Mouse (Mus musculus): Measurements from ENCODE around the gene Il21r. TPM values are rescaled to one million over a fixed set of nuclear protein-coding genes. Genes with fewer than 3 reads are reported as not detected.

Il21r gene
- polyA plus RNA-seq, 1 experiment from 2014 or later: 0.17 TPM

- Histone ChIP-seq H3K9me3 (replicated peaks; ENCODE audit: control insufficient read depth, low read length) (no peaks in the 10 kb centered on the region), H3K4me1 (ENCODE audit: control insufficient read depth, insufficient read depth, low read length) (no peaks in the 10 kb centered on the region), H3K4me3 (ENCODE audit: low read depth, low read length) (no peak overlapping the region), H3K4me2 (ENCODE audit: low read length) (no peak overlapping the region), H3K27me3 (replicated peaks; ENCODE audit: control insufficient read depth, insufficient read depth, low read length) (no peaks in the 10 kb centered on the region), H3K27ac (ENCODE audit: low read depth, low read length) (no peak overlapping the region), H3K36me3 (ENCODE audit: control insufficient read depth, insufficient read depth, low read length) (no peaks in the 10 kb centered on the region), H3K9ac (ENCODE audit: low read length) (no peak overlapping the region)
- WGBS: 81% methylated on average over 8 of the region's 8 CpGs
- DNase-seq (ENCODE audit: low spot score) (peak; percentile 14), ATAC-seq (no peak)
Measured at GRCm38 (mm10) chr7:125568888-125569287, 34.3 kb upstream of the Il21r start.

GRCm38 (mm10) chr7:125571891-125572290, 31.3 kb upstream of the Il21r start:
- H3K4me3 ChIP-seq (ENCODE audit: low read depth, low read length): no peak overlapping the region
- H3K27me3 ChIP-seq (replicated peaks; ENCODE audit: control insufficient read depth, insufficient read depth, low read length): no peaks in the 10 kb centered on the region
- no peaks in the 10 kb centered on the region for H3K9me3 ChIP-seq (replicated peaks; ENCODE audit: control insufficient read depth, low read length)
- H3K36me3 ChIP-seq (ENCODE audit: control insufficient read depth, insufficient read depth, low read length): no peaks in the 10 kb centered on the region
- H3K27ac ChIP-seq (ENCODE audit: low read depth, low read length): no peak overlapping the region
- H3K4me1 ChIP-seq (ENCODE audit: control insufficient read depth, insufficient read depth, low read length): no peaks in the 10 kb centered on the region
- ATAC-seq (no peak), DNase-seq (ENCODE audit: low spot score) (no peak)
- WGBS: 78% methylated on average over 19 of the region's 19 CpGs
- no peak overlapping the region for H3K4me2 ChIP-seq (ENCODE audit: low read length)
- H3K9ac ChIP-seq (ENCODE audit: low read length): no peak overlapping the region

DNA sequence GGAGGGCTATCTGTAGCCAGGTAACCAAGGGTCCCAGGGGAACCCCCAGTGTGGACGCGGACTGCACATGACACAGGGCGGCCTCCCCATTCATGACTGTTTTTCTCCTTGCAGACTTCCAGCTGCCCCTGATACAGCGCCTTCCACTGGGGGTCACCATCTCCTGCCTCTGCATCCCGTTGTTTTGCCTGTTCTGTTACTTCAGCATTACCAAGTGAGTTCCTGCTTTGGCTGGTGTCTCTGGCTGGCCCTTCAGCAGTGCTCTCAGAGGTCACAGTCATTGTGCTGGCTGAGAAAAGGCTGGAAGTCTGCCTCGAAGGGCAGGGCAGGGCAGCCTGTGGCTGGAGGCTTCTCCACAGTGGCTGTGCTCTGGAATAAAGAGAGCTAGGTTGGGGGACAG, 30.5 kb upstream of the Il21r start:
- DNase-seq (ENCODE audit: low spot score) (no peak), ATAC-seq (no peak)
- Histone ChIP-seq H3K4me1 (ENCODE audit: control insufficient read depth, insufficient read depth, low read length) (no peaks in the 10 kb centered on the region), H3K27me3 (replicated peaks; ENCODE audit: control insufficient read depth, insufficient read depth, low read length) (no peaks in the 10 kb centered on the region), H3K4me2 (ENCODE audit: low read length) (no peak overlapping the region), H3K36me3 (ENCODE audit: control insufficient read depth, insufficient read depth, low read length) (no peaks in the 10 kb centered on the region), H3K27ac (ENCODE audit: low read depth, low read length) (no peak overlapping the region), H3K9me3 (replicated peaks; ENCODE audit: control insufficient read depth, low read length) (no peaks in the 10 kb centered on the region), H3K4me3 (ENCODE audit: low read depth, low read length) (no peak overlapping the region), H3K9ac (ENCODE audit: low read length) (no peak overlapping the region)
- 78% methylated on average over 6 of the region's 6 CpGs for WGBS

GRCm38 (mm10) chr7:125573849-125574248, 29.4 kb upstream of the Il21r start:
- no peaks in the 10 kb centered on the region for H3K9me3 ChIP-seq (replicated peaks; ENCODE audit: control insufficient read depth, low read length)
- no peak overlapping the region for H3K27ac ChIP-seq (ENCODE audit: low read depth, low read length)
- DNase-seq (ENCODE audit: low spot score): no peak
- no peaks in the 10 kb centered on the region for H3K36me3 ChIP-seq (ENCODE audit: control insufficient read depth, insufficient read depth, low read length)
- no peaks in the 10 kb centered on the region for H3K27me3 ChIP-seq (replicated peaks; ENCODE audit: control insufficient read depth, insufficient read depth, low read length)
- no peak overlapping the region for H3K4me3 ChIP-seq (ENCODE audit: low read depth, low read length)
- ATAC-seq: no peak
- H3K4me2 ChIP-seq (ENCODE audit: low read length): no peak overlapping the region
- WGBS: 82% methylated on average over 2 of the region's 2 CpGs
- H3K4me1 ChIP-seq (ENCODE audit: control insufficient read depth, insufficient read depth, low read length): no peaks in the 10 kb centered on the region
- no peak overlapping the region for H3K9ac ChIP-seq (ENCODE audit: low read length)

GRCm38 (mm10) chr7:125574832-125575231, 28.4 kb upstream of the Il21r start:
- no peaks in the 10 kb centered on the region for H3K9me3 ChIP-seq (replicated peaks; ENCODE audit: control insufficient read depth, low read length)
- H3K4me3 ChIP-seq (ENCODE audit: low read depth, low read length): no peak overlapping the region
- no peak overlapping the region for H3K4me2 ChIP-seq (ENCODE audit: low read length)
- DNase-seq (ENCODE audit: low spot score): no peak
- no peak overlapping the region for H3K27ac ChIP-seq (ENCODE audit: low read depth, low read length)
- no peak overlapping the region for H3K9ac ChIP-seq (ENCODE audit: low read length)
- ATAC-seq: no peak
- H3K36me3 ChIP-seq (ENCODE audit: control insufficient read depth, insufficient read depth, low read length): no peaks in the 10 kb centered on the region
- no peaks in the 10 kb centered on the region for H3K27me3 ChIP-seq (replicated peaks; ENCODE audit: control insufficient read depth, insufficient read depth, low read length)
- no peaks in the 10 kb centered on the region for H3K4me1 ChIP-seq (ENCODE audit: control insufficient read depth, insufficient read depth, low read length)
- 92% methylated on average over 3 of the region's 3 CpGs for WGBS

- no peaks in the 10 kb centered on the region for H3K27me3 ChIP-seq (replicated peaks; ENCODE audit: control insufficient read depth, insufficient read depth, low read length)
- no peaks in the 10 kb centered on the region for H3K9me3 ChIP-seq (replicated peaks; ENCODE audit: control insufficient read depth, low read length)
- no peak overlapping the region for H3K9ac ChIP-seq (ENCODE audit: low read length)
- no peak overlapping the region for H3K4me3 ChIP-seq (ENCODE audit: low read depth, low read length)
- H3K36me3 ChIP-seq (ENCODE audit: control insufficient read depth, insufficient read depth, low read length): no peaks in the 10 kb centered on the region
- 89% methylated on average over 16 of the region's 16 CpGs for WGBS
- ATAC-seq (no peak), DNase-seq (ENCODE audit: low spot score) (no peak)
- H3K27ac ChIP-seq (ENCODE audit: low read depth, low read length): no peak overlapping the region
- H3K4me1 ChIP-seq (ENCODE audit: control insufficient read depth, insufficient read depth, low read length): no peaks in the 10 kb centered on the region
- no peak overlapping the region for H3K4me2 ChIP-seq (ENCODE audit: low read length)
Measured at GRCm38 (mm10) chr7:125575738-125576540, 27.3 kb upstream of the Il21r start.

DNA sequence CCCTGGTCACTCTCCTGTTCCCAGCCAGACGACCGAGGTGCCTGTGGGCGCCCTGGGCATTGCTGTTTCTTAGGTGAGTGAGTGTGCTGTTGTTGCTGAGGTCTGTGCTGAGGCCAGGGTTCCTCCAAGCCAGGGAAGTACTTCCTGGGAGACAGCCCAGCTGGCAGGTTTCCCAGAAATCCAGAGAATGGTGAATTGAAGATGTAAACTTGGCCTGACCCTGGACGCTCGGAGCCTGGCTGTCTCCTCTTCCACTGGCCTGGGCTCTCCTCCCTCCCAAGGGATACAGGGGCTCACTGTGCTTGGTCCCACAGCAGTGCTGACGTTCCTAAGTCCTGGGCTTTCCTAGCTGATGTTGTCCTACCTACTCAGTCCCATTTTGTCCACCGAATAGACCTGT, 26.2 kb upstream of the Il21r start:
- H3K9me3 ChIP-seq (replicated peaks; ENCODE audit: control insufficient read depth, low read length): no peaks in the 10 kb centered on the region
- DNase-seq (ENCODE audit: low spot score) (peak; percentile 51), ATAC-seq (0 out of 2 replicates have a peak, but pooled peaks have one; percentile 3)
- H3K27ac ChIP-seq (ENCODE audit: low read depth, low read length): no peak overlapping the region
- H3K4me2 ChIP-seq (ENCODE audit: low read length): no peak overlapping the region
- H3K9ac ChIP-seq (ENCODE audit: low read length): no peak overlapping the region
- H3K4me1 ChIP-seq (ENCODE audit: control insufficient read depth, insufficient read depth, low read length): no peaks in the 10 kb centered on the region
- no peaks in the 10 kb centered on the region for H3K27me3 ChIP-seq (replicated peaks; ENCODE audit: control insufficient read depth, insufficient read depth, low read length)
- H3K4me3 ChIP-seq (ENCODE audit: low read depth, low read length): no peak overlapping the region
- H3K36me3 ChIP-seq (ENCODE audit: control insufficient read depth, insufficient read depth, low read length): no peaks in the 10 kb centered on the region
- 51% methylated on average over 7 of the region's 7 CpGs for WGBS

- H3K4me2 ChIP-seq (ENCODE audit: low read length): no peak overlapping the region
- no peaks in the 10 kb centered on the region for H3K27me3 ChIP-seq (replicated peaks; ENCODE audit: control insufficient read depth, insufficient read depth, low read length)
- H3K9me3 ChIP-seq (replicated peaks; ENCODE audit: control insufficient read depth, low read length): no peaks in the 10 kb centered on the region
- no peaks in the 10 kb centered on the region for H3K36me3 ChIP-seq (ENCODE audit: control insufficient read depth, insufficient read depth, low read length)
- H3K27ac ChIP-seq (ENCODE audit: low read depth, low read length): no peak overlapping the region
- no peak overlapping the region for H3K9ac ChIP-seq (ENCODE audit: low read length)
- no peaks in the 10 kb centered on the region for H3K4me1 ChIP-seq (ENCODE audit: control insufficient read depth, insufficient read depth, low read length)
- no peak for ATAC-seq
- DNase-seq (ENCODE audit: low spot score): no peak
- WGBS: 88% methylated on average over 11 of the region's 11 CpGs
- H3K4me3 ChIP-seq (ENCODE audit: low read depth, low read length): no peak overlapping the region
Measured at GRCm38 (mm10) chr7:125577486-125578088, 25.6 kb upstream of the Il21r start.

- Histone ChIP-seq H3K4me2 (ENCODE audit: low read length) (no peak overlapping the region), H3K27ac (ENCODE audit: low read depth, low read length) (no peak overlapping the region), H3K9me3 (replicated peaks; ENCODE audit: control insufficient read depth, low read length) (no peaks in the 10 kb centered on the region), H3K4me3 (ENCODE audit: low read depth, low read length) (no peak overlapping the region), H3K36me3 (ENCODE audit: control insufficient read depth, insufficient read depth, low read length) (no peaks in the 10 kb centered on the region), H3K4me1 (ENCODE audit: control insufficient read depth, insufficient read depth, low read length) (no peaks in the 10 kb centered on the region), H3K9ac (ENCODE audit: low read length) (no peak overlapping the region), H3K27me3 (replicated peaks; ENCODE audit: control insufficient read depth, insufficient read depth, low read length) (no peaks in the 10 kb centered on the region)
- WGBS: 68% methylated on average over 3 of the region's 3 CpGs
- ATAC-seq (no peak), DNase-seq (ENCODE audit: low spot score) (no peak)
Measured at GRCm38 (mm10) chr7:125578106-125578505, 25.1 kb upstream of the Il21r start.
